Mouse (Mus musculus): ENCODE results near the gene Ccdc12. TPM values are rescaled to one million over a fixed set of nuclear protein-coding genes. Genes with fewer than 3 reads are reported as not detected.

Gene Ccdc12
- polyA plus RNA-seq, 1 experiment from 2014 or later, result 136 TPM

DNA sequence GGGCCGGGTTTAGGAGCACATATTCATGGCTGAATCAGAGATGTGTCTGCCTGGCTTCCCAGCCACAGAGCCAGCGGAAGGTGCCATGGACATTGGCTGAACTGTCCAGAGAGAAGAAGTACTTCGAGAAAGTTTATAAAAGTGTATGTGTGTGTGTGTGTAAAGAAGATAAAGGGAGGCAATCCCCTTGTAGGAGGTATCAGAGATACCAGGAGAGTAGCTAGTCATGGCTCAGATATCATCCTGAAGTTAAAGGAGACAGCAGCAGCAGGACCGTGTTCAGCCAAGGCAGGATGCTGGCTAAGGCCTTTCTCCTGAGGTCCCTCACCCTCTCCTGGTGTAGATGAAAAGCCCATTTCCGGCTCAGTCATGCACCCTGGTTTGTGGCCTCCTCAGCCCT is 95.1 kb downstream of the Ccdc12 start:
- no peak for ATAC-seq (ENCODE audit: low FRiP score, low read depth)
- H3K27me3 ChIP-seq, result peaks cover 11% of the 10 kb centered on the region; the same call in 1 of the 2 replicates
- H3K9ac ChIP-seq (replicated peaks), result no peak overlapping the region
- no peaks in the 10 kb centered on the region for H3K9me3 ChIP-seq
- no peak overlapping the region for H3K4me2 ChIP-seq (replicated peaks)
- no peaks in the 10 kb centered on the region for H3K4me1 ChIP-seq
- H3K4me3 ChIP-seq, result no peak overlapping the region
- WGBS, result 82% methylated on average over 5 of the region's 5 CpGs
- no peaks in the 10 kb centered on the region for H3K36me3 ChIP-seq
- no peak overlapping the region for H3K27ac ChIP-seq (replicated peaks)

DNA sequence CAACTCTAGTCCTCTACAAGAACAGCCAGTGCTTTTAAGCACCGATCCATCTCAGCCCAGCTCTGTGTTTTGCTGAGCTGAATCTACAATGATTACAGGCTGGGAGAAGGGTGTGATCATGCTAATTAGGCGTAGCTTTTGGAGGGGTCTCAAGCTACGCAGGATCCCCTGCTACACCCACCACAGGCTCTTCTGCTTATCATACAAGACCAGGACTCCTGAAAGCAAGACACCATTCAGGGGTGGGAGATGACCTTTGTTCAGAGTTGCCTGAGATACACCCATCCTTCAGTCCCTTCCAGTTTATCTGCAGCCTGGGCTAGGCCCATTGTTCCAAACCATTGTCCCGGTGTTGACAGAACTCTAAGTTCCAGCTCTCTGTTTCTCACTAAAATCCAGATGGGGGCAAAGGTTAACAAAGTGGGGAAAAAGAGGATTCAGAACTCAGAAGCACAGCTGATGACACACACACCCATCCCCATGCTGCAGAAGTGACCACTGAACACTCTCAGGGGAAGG is 96.7 kb downstream of the Ccdc12 start:
- no peak for ATAC-seq (ENCODE audit: low FRiP score, low read depth)
- WGBS, result 66% methylated on average over 4 of the region's 4 CpGs

DNA sequence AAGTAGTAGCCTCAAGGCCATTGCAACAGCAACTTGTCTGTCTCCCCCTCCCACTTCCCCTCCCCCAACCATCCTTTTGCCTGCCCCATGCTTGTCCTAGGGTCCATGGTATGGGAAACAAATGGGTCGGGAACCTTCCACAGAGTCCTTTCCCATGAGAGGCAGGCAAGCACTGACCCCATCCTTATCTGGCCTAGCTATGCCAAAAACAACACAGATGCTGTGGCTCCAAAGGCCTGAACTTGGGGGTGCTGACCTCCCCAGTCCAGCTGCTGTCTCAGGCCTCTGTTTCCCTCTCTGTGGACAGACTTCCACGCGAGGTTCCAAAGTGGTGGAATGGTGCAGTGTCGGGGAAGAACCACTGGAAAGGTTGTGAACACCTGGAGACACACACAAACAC is 97.5 kb downstream of the Ccdc12 start:
- H3K4me2 ChIP-seq (replicated peaks), result no peak overlapping the region
- no peaks in the 10 kb centered on the region for H3K4me1 ChIP-seq
- H3K4me3 ChIP-seq, result no peak overlapping the region
- no peak for ATAC-seq (ENCODE audit: low FRiP score, low read depth)
- H3K27ac ChIP-seq (replicated peaks), result no peak overlapping the region
- no peaks in the 10 kb centered on the region for H3K9me3 ChIP-seq
- 92% methylated on average over 4 of the region's 4 CpGs for WGBS
- H3K36me3 ChIP-seq, result no peaks in the 10 kb centered on the region
- no peak overlapping the region for H3K9ac ChIP-seq (replicated peaks)
- peaks cover 6% of the 10 kb centered on the region; the same call in 1 of the 2 replicates for H3K27me3 ChIP-seq

More for the DNA sequence above, 96.7 kb downstream of the Ccdc12 start:
- Histone ChIP-seq H3K4me3 (no peak overlapping the region), H3K9ac (replicated peaks) (no peak overlapping the region), H3K36me3 (no peaks in the 10 kb centered on the region), H3K4me2 (replicated peaks) (no peak overlapping the region), H3K4me1 (no peaks in the 10 kb centered on the region), H3K27ac (replicated peaks) (no peak overlapping the region), H3K27me3 (peaks cover 11% of the 10 kb centered on the region; the same call in 1 of the 2 replicates), H3K9me3 (no peaks in the 10 kb centered on the region)

DNA sequence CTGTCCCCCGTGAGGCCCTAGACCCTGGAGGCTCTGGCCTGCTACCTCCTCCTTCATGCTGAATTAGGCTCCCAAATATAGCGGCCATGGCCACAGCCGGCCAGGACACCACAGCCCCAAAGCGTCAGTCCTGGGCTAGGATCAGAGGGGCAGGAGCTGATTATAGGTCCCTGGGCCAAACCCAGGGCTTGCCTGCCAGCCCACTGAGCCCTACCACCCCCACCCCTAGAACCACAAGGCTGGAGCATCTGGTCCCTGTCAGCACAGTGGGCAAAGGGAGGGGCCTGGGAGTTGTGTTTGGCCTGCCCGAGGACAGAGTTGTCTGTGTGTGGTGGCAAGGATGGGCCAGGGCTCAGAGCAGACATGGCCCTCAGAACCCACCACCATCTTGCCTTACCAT is 101.5 kb downstream of the Ccdc12 start:
- ATAC-seq (ENCODE audit: low FRiP score, low read depth), result no peak
- Histone ChIP-seq H3K4me3 (no peak overlapping the region), H3K4me2 (replicated peaks) (no peak overlapping the region), H3K36me3 (no peaks in the 10 kb centered on the region), H3K9me3 (no peaks in the 10 kb centered on the region), H3K4me1 (no peaks in the 10 kb centered on the region), H3K27ac (replicated peaks) (no peak overlapping the region), H3K27me3 (no peaks in the 10 kb centered on the region), H3K9ac (replicated peaks) (no peak overlapping the region)
- 89% methylated on average over 5 of the region's 5 CpGs for WGBS

DNA sequence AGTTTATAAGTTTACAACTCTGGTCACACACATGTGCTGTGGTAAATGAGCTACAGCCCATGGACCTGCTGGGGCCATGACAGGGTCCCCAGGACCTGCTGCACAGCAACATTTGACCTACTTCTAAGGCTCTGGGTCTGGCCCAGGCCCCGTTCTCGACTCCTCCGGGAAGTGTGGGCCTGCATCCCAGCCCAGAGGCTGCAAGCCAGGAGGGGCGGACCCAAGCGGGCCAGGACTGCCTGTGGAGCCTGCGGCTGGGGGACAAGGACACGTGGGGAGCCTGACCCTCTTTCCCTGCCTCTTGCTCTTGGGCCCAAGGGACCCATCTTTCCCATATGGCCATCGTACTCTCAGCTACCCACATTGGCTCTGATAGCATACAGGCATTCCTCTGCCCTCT is 102.3 kb downstream of the Ccdc12 start:
- no peak for ATAC-seq (ENCODE audit: low FRiP score, low read depth)
- H3K9me3 ChIP-seq, result no peaks in the 10 kb centered on the region
- H3K4me3 ChIP-seq, result no peak overlapping the region
- no peak overlapping the region for H3K4me2 ChIP-seq (replicated peaks)
- no peaks in the 10 kb centered on the region for H3K36me3 ChIP-seq
- no peaks in the 10 kb centered on the region for H3K4me1 ChIP-seq
- 78% methylated on average over 8 of the region's 8 CpGs for WGBS
- H3K9ac ChIP-seq (replicated peaks), result no peak overlapping the region
- no peaks in the 10 kb centered on the region for H3K27me3 ChIP-seq
- no peak overlapping the region for H3K27ac ChIP-seq (replicated peaks)

DNA sequence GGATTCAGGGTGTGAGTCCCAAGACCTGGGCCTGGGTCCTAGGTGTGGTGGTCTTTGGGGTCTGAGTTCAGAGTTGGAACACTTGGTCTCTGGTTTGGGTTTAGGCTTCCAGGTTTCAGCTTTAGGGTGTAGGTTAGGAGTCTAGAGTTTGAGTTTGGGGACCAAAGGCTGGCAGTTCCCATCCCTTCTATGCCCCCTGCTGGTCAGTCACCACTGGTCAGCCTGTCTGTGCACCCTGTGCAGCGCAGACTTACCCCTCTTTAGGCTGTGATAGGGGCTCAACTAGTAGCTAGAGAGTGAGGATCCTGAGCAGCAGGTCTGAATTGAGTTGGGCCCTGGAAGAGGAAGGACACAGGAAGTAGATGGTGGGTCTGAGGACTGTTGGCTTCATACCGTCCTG is 103.0 kb downstream of the Ccdc12 start:
- peak; percentile 38; the same call in 1 of the 2 replicates for ATAC-seq (ENCODE audit: low FRiP score, low read depth)
- no peaks in the 10 kb centered on the region for H3K9me3 ChIP-seq
- 70% methylated on average over 2 of the region's 2 CpGs for WGBS

DNA sequence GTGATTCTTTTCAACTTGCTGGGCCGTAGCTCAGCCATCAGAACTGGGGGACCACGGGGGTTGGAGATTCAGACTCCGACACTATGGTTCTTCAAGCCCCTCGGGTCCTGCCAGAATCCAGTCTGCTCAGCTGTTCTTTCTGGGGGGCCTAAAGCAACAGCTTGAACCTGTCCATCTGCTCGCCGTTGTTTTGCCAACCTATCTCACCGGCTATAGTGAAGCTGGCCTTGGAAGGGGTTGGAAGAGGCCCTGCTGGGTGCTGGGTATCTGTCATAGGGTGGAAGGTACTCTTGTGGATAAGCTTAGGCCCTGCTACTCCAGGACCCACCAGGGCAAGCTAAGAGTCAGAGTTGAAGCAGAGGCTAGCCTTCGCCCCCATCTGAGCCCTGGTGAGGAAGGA is 104.6 kb downstream of the Ccdc12 start:
- no peak for ATAC-seq (ENCODE audit: low FRiP score, low read depth)
- Histone ChIP-seq H3K9ac (replicated peaks) (no peak overlapping the region), H3K27ac (replicated peaks) (no peak overlapping the region), H3K27me3 (peaks cover 4% of the 10 kb centered on the region; the same call in 1 of the 2 replicates), H3K4me1 (no peaks in the 10 kb centered on the region), H3K4me3 (no peak overlapping the region), H3K4me2 (replicated peaks) (no peak overlapping the region), H3K9me3 (no peaks in the 10 kb centered on the region), H3K36me3 (no peaks in the 10 kb centered on the region)
- WGBS, result 78% methylated on average over 8 of the region's 8 CpGs

More for the DNA sequence above, 103.0 kb downstream of the Ccdc12 start:
- H3K9ac ChIP-seq (replicated peaks), result no peak overlapping the region
- no peaks in the 10 kb centered on the region for H3K4me1 ChIP-seq
- H3K4me3 ChIP-seq, result no peak overlapping the region
- no peak overlapping the region for H3K4me2 ChIP-seq (replicated peaks)
- H3K27ac ChIP-seq (replicated peaks), result no peak overlapping the region
- no peaks in the 10 kb centered on the region for H3K36me3 ChIP-seq
- peaks cover 2% of the 10 kb centered on the region; the same call in 1 of the 2 replicates for H3K27me3 ChIP-seq

Small RNA genes lying within 50 kb of the gene (microRNA-seq; reads per million reads assigned to microRNA genes)
- not detected for gene Mir8107

Other genes starting within 250 kb of the Ccdc12 start
- gene Ptpn23, start 248.3 kb upstream of the Ccdc12 start, polyA plus RNA-seq (2016; fragmentation: Nextera tagmentation; extraction: Ambion mirVana), result 18.2 and 21.5 TPM in 2 replicates
- gene Ngp, start 236.8 kb upstream of the Ccdc12 start, polyA plus RNA-seq (2016; fragmentation: Nextera tagmentation; extraction: Ambion mirVana), result 1.1 and 2.8 TPM in 2 replicates
- 11.9 and 12.2 TPM in 2 replicates for gene Klhl18, start 179.8 kb upstream of the Ccdc12 start, polyA plus RNA-seq (2016; fragmentation: Nextera tagmentation; extraction: Ambion mirVana)
- gene Kif9, start 179.5 kb upstream of the Ccdc12 start, polyA plus RNA-seq (2016; fragmentation: Nextera tagmentation; extraction: Ambion mirVana), result 1.4 and 1.7 TPM in 2 replicates
- 44.7 and 48.8 TPM in 2 replicates for gene Setd2, start 123.9 kb upstream of the Ccdc12 start, polyA plus RNA-seq (2016; fragmentation: Nextera tagmentation; extraction: Ambion mirVana)
- gene Nradd, start 32.1 kb upstream of the Ccdc12 start, polyA plus RNA-seq (2016; fragmentation: Nextera tagmentation; extraction: Ambion mirVana), result 41.0 and 44.6 TPM in 2 replicates
- 2.6 and 3.4 TPM in 2 replicates for gene Nbeal2, start 2.3 kb upstream of the Ccdc12 start, polyA plus RNA-seq (2016; fragmentation: Nextera tagmentation; extraction: Ambion mirVana)
- gene Myl3, start 85.4 kb downstream of the Ccdc12 start, polyA plus RNA-seq (2016; fragmentation: Nextera tagmentation; extraction: Ambion mirVana), result 1.2 and 1.3 TPM in 2 replicates
- 32.8 and 35.7 TPM in 2 replicates for gene Pth1r, start 90.6 kb downstream of the Ccdc12 start, polyA plus RNA-seq (2016; fragmentation: Nextera tagmentation; extraction: Ambion mirVana)
- gene Prss42, start 141.7 kb downstream of the Ccdc12 start, polyA plus RNA-seq (2016; fragmentation: Nextera tagmentation; extraction: Ambion mirVana), result not detected in 2 replicates
- not detected in 2 replicates for gene Prss44, start 157.5 kb downstream of the Ccdc12 start, polyA plus RNA-seq (2016; fragmentation: Nextera tagmentation; extraction: Ambion mirVana)
- gene Prss43, start 170.2 kb downstream of the Ccdc12 start, polyA plus RNA-seq (2016; fragmentation: Nextera tagmentation; extraction: Ambion mirVana), result not detected in 2 replicates
- gene Prss45, start 178.1 kb downstream of the Ccdc12 start, polyA plus RNA-seq (2016; fragmentation: Nextera tagmentation; extraction: Ambion mirVana), result not detected in 2 replicates
- not detected in 2 replicates for gene Prss46, start 188.0 kb downstream of the Ccdc12 start, polyA plus RNA-seq (2016; fragmentation: Nextera tagmentation; extraction: Ambion mirVana)
- gene Prss50, start 201.5 kb downstream of the Ccdc12 start, polyA plus RNA-seq (2016; fragmentation: Nextera tagmentation; extraction: Ambion mirVana), result 0.21 TPM in 1 of 2 replicates, not detected in the other
- 0.88 and 1.3 TPM in 2 replicates for gene Als2cl, start 223.4 kb downstream of the Ccdc12 start, polyA plus RNA-seq (2016; fragmentation: Nextera tagmentation; extraction: Ambion mirVana)
- 0.17 and 0.24 TPM in 2 replicates for gene Tmie, start 223.6 kb downstream of the Ccdc12 start, polyA plus RNA-seq (2016; fragmentation: Nextera tagmentation; extraction: Ambion mirVana)